Mouse (Mus musculus): Measurements from ENCODE around the gene Ifi208.
"Not testable (repeated sequence)": the region's sequence is repeated elsewhere in the genome, so short reads cannot be mapped to it uniquely, and the experiment has no call there.

Gene Ifi208

GRCm38 (mm10) chr1:173673458-173674097, at the start of gene Ifi208:
TSS of gene Ifi208 (plus strand) at chr1:173673675.
- DNase-seq = not testable (repeated sequence)

DNA sequence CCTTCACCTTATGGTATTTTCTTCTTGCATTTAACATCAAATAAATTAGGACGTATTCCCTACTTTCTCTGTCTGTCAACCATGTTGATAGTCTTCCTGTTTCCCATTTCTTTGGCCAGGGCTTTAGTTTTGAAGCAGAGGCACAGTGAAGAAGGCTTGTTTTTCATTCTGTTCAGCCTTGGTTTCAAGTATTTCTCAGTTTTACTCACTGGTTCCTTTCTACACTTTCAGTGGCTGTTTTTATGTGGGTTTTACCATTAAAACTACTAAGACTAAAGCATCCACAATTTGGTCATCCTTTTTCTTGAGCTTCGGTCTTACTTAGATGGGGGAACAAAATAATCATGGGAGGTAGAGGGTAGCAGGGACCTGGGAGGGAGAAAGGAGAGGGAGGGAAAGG, 49.4 kb upstream of the Ifi208 start:
- DNase-seq = no peak

DNA sequence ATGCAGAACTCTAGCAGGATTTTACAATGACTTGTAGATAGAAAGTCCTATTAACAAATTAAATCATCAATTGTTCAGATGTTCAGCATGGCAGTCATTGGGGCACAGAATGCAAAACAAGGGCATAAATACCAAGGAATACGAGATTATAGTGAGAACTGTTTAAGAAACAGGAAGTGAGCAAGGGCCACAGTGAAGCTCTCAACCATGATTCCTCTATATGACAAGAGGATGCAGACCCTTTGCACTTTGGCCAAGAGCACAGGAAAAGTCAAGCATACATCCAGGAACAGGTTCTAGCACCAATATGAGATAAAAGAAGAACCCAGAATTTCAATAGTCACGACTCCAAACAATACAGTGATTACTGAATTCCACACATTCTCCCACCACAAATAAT, 46.8 kb upstream of the Ifi208 start:
- DNase-seq = no peak

GRCm38 (mm10) chr1:173630622-173631021, 42.9 kb upstream of the Ifi208 start, which contains the start of gene Ifi209:
TSS of gene Ifi209 (plus strand) at chr1:173630917.
- DNase-seq = not testable (repeated sequence)

DNA sequence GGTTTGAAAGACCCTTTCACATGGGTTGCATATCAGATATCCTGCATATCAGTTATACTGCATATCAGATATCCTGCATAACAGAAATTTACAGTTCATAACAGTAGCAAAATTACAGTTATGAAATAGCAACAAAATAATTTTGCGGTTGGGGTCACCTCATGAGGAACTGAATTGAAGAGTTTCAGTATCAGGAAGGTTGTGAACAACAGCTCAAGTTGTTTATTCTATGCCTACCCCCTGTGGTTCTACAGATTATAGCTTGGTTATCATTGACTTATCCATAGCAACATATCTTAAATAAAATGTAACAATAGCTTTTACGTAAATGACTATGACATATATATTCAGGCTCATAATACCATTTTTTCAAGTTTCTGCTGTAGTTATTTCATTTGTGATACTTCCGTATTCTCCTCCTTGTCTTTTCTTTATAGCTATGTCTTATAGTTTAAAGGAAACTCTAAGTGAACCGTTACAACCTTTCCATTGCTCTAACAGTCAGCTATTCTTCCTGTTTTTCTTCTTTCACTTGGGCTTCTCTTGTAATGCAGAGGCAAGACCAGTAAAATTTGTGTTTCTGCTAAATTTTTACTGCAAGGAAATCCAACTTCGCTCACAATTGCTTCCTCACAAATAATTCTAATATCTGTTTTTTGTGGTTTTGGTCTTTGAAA, 39.4 kb upstream of the Ifi208 start:
- no peak for DNase-seq

DNA sequence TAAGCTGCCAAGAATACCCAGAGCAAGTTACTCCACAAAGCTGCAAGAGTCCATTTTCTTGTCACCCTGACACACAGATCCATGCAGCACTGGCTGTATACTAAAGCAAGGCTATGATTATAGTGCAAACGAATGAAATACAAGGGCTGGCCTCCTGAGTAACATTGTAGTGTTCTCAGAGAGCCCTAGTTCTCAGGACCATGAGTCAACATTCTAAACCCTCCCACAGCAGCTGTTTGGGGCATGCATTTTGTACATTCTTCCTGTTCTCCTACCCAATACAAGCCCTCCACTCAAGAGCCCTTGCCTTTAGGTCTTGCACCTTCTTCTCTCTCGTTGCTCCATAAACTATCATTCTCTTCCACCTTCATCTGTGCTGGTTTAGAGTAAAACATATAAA, 28.1 kb upstream of the Ifi208 start:
- DNase-seq = no peak

DNA sequence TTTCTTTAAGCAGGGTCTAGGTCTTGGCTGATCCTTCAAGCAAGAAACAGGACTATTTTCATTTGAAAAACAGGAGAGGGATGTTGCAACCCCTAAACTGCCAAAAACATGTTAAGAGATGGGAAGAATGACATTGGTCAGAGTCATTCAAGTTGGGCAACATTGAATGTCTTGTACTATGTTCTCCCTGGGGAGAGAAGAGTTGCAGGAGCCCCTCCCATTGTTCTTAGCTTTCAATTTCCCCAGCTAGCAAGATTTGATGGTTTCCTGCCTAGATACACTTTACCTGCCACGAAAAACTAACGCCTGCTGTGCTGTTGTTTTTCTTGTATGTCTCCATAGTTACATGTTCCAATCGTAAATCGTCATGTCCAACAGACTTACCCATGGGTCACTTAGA, 15.5 kb upstream of the Ifi208 start:
- DNase-seq = no peak

- not testable (repeated sequence) for DNase-seq
These were observed 5.1 kb downstream of the Ifi208 start for GRCm38 (mm10) chr1:173678605-173679004.

DNA sequence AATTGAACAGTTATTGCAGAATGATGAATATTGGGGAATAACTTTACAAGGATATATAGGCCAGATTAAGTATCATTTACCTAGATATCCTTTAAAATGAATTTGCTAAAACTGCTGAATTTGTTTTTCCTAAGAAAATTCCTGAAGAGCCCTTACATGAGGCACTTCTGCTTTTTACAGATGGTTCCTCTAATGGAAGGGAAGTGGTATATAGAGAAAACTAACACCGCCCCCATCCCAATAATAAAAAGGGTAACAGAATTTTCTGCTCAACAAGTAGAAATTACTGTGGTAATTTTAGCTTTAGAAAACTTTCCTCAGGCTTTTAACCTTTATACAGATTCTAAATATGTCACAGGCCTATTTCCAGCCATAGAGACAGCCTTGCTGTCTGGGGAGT, 20.8 kb downstream of the Ifi208 start:
- DNase-seq = no peak

- no peak for DNase-seq
These were observed 59.7 kb downstream of the Ifi208 start for GRCm38 (mm10) chr1:173733219-173733618.

- not testable (repeated sequence) for DNase-seq
These were observed 61.5 kb downstream of the Ifi208 start for GRCm38 (mm10) chr1:173735015-173735414.

GRCm38 (mm10) chr1:173736986-173737385, 63.5 kb downstream of the Ifi208 start:
- no peak for DNase-seq

- DNase-seq = no peak
These were observed 67.1 kb downstream of the Ifi208 start for GRCm38 (mm10) chr1:173740537-173740936.

DNA sequence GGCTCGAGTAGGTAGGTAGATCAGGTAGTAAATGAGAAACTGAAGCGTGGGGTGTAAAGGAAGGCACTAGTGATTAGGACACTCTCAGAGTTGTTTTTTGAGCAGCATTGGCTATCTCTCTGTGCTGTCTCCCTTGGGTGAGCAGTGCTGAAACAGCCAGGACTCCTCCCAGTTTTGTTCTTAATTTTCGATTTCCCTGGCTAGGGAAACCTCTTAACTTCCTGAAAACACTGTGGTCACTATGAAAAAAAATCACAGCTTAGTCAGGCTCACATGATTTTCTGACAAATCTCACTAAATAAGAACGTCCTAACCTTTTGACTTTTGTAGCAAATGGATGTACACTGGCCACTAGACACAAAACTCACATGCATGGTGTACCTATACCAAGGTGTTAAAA, 68.2 kb downstream of the Ifi208 start, which contains the start of gene Ifi207:
Gene Ifi207, minus strand, starts transcription at position 92 of the 400 bp plus-strand sequence.
- no peak for DNase-seq

- DNase-seq = no peak
These were observed 68.8 kb downstream of the Ifi208 start for GRCm38 (mm10) chr1:173742262-173742661.
